Mouse (Mus musculus) embryonic stem cell, embryonic (primary cell): ENCODE measurements at regions not wholly inside any gene's neighbourhood (a gene's known extent, or its start where the extent isn't known, plus 50 kb on each side); places are given as distances from the start of the nearest gene placed in this dataset.

ENCODE experiments used
- CTCF ChIA-PET, 4 experiments: fragments of 300-600 bp in 2 of 4; fragments of 350-600 bp in 2 of 4; sonication (Branson Sonifier 250); formaldehyde crosslinking; loops; one replicate each; lab custom pipeline; 2022; ENCODE audit warnings: inconsistent platforms in 2 of 4; lab: Charles Lee
- POLR2A ChIA-PET, 4 experiments: fragments of 300-600 bp in 2 of 4; fragments of 350-600 bp in 2 of 4; sonication (Branson Sonifier 250); formaldehyde crosslinking; loops; one replicate each; lab custom pipeline; 2022; ENCODE audit warnings: antibody characterized with exemption in 4 of 4, inconsistent platforms in 1 of 4; lab: Charles Lee

DNA sequence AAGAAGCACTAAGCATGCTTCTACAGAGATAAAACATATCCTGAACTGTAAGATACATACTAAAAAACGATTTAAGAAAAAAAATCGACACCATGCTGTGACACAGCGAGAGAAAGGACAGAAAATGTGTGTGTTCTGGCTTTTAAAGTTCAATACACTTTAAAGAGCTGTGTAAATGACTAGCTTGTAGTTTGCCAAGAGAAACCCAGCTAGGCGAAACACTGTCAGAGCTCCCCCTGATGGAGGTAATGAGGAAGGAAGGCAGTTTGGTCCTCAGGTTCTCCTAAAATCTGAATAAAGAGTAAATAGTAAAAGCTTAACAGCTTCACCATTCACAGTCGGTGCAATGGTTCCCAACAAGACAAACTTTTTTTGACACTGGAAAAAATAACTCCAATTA, 67.1 kb upstream of the Gabrg2 start:
- POLR2A ChIA-PET, result interaction anchor here in 1 of 4 experiments (0.7 kb wide), 1 partner anchor 9 kb away, joined by 3 read pairs; no protein-coding TSS in a partner anchor
- CTCF ChIA-PET, result interaction anchor here in 3 of 4 experiments (0.5 to 0.7 kb wide), 4 partner anchors 113 to 1932 kb away, joined by 3 to 18 read pairs (median 6); no protein-coding TSS in a partner anchor

DNA sequence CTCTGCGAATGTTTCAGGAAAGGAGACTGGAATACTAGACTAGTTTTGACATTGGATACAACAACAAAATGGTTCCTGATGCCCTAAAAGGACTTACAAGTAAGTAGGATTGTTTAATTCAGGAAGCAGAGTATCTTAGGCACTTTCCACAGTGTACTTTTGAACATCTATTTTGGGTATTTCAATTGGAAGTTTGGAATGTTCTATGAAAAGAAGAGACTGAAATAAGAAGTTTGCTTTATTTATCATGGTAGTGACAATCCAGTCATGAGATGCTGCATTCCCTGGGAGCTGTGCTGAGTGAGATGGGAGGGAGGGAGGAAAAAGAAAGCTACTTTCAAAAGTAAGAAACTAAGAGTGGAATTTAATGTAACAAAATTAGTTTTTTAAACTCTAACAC, 50.9 kb upstream of the Gabrg2 start:
- POLR2A ChIA-PET, result no interaction called here
- CTCF ChIA-PET, result no interaction called here
